Mouse (Mus musculus) urinary bladder, postnatal 4 days (tissue): ENCODE measurements around the gene Plekhh1.

Experiments used
- DNase-seq, 2 experiments: peaks; one replicate each; pipeline ENCODE4 v3.0.0; 2021 to 2022; ENCODE audit warnings: low spot score in 2 of 2

Plekhh1 gene

DNA sequence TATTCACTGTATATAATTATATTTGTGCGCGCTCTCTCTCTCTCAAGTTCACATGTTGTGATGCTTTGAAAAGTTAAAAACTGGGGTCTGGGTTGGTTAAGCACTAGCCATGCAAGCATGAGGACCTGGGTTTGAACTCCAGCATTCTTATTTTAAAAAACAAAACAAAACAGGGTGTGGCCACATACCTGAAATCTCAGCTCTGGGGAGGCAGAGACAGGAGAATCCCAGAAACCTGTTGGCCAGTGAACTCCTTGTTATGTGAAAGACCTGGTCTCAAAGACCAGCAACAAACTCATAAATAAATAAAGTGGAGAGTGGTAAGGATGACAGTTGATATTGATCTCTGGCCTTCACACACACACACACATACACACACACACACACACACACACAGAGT, 5.4 kb downstream of the Plekhh1 start:
- DNase-seq = no peak

DNA sequence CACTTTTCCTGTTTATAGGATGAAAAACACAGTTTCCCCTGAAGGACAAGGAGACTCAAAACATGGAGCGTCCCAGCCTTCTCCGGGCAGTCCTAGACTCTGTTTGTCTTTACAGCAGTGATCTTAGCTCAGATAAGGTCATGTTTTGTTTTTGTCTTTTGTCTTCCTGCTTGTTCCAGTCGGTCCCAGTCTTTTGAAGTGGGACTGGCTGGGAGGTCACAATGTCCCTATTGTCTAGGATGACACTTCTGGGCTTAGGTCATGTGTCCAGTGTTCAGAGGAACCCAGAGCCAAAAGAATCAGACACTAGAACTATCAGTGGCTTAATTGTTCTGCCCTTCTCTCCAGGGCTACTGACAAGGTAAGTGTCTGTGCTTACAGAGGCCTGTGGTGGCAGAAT, 6.4 kb downstream of the Plekhh1 start:
- no peak for DNase-seq

DNA sequence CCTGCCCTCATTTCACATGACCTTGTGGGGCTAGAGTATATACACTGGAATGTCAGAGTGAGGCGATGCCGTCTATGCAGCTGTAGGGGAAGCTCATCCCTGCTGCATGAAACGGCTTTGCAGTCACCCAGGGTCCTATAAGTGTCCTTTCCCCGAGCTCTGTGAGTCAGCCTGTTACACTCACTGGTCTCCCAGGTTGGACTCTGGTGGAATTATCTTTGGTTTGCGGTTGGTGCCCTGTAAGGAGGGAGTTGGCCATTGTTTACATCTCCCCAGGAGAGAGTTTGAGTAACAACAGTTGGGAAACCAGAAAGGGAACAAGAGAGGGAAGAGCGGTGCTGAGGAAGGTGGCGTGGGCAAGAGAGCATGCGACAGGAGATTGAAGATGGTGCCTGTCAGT, 10.7 kb downstream of the Plekhh1 start:
- no peak for DNase-seq

DNA sequence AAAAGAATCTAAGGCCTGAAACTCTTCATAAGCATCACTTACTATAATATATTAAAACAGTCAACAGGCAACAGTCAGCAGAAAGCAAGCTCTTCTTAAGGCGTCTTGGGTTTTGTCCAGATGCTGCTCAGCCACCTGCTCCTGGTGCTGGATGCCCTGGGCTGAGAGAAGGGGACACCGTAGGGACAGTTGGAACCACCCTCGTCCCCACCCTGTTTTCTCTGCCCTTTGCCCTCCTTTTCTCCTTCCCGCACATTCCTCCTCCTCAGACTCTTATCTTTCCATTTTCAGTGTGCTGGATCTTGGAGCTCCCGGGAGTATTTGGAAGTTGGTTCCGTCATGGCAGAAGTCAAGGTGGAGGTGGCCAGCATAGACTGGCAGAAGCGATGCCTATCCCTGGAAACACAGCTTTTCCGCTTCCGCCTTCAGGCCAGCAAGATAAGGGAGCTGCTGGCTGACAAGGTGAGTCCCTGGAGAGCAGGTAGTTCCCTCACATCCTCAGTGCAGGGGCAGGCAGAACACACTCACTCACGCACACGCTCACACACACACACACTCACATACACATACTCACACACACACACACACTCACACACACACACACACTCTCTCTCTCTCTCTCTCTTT, 11.4 kb downstream of the Plekhh1 start:
- no peak for DNase-seq

GRCm38 (mm10) chr12:79041436-79041835, 12.5 kb downstream of the Plekhh1 start:
- DNase-seq = no peak

GRCm38 (mm10) chr12:79044668-79045067, 15.7 kb downstream of the Plekhh1 start:
- DNase-seq = no peak

GRCm38 (mm10) chr12:79046171-79046570, 17.2 kb downstream of the Plekhh1 start:
- no peak for DNase-seq

DNA sequence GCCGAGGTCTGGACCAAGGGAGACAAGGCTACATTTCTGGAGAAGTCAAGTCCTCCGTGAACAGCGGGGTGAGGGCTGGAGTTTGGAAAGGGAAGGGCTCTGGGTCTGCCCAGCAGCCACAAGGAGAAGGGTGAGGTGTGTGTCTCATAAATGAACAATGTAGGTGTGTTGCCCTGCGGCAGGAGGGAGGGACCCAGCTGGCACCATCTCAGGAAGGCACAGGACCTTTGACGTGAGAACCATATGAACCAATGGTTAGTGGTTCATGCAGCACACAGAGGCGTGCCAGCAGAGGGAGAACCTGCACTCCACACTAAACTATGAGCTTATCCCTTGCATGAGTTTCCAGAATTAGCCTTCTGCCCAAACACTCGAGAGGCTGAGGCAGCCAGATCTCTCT, 18.2 kb downstream of the Plekhh1 start:
- no peak for DNase-seq

- no peak for DNase-seq
Measured at GRCm38 (mm10) chr12:79048898-79049297, 19.9 kb downstream of the Plekhh1 start.

- DNase-seq = no peak
Measured at GRCm38 (mm10) chr12:79049807-79050206, 20.8 kb downstream of the Plekhh1 start.

DNA sequence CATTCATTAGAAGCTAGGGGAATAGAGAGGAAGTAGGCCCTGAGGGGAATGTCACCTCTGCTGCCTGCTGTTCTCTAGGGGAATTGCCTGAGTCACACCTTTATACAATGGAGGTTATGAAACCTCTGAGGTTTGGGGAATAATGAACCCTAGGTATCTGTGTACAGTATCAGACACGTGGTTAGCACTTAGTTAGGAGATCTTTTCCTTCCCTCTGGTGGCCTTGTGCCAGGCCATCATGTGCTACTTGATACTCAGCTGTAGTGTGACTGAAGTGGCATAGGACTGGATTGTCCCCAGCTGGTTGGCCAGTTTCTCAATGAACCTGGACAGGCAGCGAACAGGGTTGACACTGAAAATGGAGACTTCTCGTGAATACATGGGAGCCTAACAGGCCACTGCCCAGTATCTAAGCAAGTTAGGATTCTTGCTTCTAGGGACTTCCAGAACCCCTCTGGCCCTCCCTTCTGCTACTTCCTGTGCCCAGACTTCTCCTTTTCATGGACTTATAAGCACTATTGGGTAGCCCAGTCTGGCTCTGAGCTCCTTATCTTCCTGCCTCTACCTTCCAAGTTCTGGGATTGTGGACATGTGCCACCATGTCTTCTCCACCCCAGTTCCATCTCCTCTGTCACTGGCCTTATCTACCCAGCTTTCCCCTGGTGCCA, 21.7 kb downstream of the Plekhh1 start:
- no peak for DNase-seq

GRCm38 (mm10) chr12:79052073-79052472, 23.1 kb downstream of the Plekhh1 start:
- DNase-seq = no peak

- DNase-seq = no peak
Measured at GRCm38 (mm10) chr12:79055276-79055675, 26.3 kb downstream of the Plekhh1 start.

DNA sequence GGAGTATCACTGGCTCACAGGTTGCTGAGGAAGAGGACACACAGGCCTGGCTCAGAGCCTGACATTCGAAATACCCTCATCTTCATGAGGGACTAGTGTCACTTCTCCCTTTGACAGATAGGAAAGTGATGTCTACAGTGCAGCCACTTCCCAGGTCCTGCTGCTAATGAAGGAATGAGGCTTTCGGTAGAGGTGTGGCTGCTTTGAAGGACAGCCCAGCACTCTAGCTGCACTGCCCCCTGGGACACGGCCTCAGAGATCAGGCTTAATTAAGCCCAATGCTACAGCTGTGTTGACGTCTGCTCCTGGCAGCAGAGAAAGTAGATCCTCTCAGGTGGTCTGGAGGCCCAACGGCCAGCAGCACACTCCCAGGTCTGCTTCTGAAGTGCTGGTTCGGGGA, 30.6 kb downstream of the Plekhh1 start:
- no peak for DNase-seq

- DNase-seq = no peak
Measured at GRCm38 (mm10) chr12:79060134-79060533, 31.2 kb downstream of the Plekhh1 start.

DNA sequence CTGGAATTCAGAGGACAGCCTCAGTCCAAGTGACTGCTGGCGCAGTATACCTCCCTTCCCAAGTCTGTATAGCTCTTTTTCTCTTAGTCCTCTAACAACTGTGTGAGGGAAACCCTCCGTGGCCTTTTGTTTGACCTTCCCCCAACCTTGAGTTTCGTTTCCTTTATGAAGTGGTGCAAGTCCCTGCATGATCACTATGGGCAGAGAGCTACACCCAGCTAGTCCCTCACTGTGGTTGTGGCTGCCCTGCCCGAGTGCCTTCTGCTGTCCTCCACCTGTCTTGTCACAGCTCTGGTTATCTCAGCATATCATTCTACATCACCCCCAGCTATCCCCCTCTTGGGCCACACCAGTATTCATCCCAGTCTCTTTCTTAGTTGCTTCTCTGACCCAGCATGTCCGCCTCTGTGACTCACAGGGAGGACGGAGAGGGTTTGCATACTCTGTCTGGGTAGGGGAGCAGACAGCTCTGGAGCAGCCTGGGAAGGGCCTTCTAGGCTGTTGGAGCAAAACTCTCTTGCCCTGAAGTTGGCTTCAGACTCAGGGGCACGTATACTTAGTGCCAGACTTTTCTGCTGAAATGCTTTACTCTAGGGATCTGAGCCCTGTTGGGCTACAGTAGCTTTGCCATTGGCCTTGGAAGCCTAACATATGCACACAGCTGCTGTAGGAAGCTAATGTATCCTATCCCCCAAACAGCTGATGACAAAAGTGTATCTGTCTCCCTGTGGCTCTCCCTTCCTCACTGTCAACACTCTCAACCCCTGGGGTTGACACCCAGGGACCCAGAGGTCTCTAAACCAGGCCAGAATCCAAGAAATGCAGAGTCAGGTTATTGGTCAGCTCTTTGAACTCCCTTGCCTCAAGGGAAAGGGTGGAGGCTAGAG, 32.0 kb downstream of the Plekhh1 start:
- no peak for DNase-seq

DNA sequence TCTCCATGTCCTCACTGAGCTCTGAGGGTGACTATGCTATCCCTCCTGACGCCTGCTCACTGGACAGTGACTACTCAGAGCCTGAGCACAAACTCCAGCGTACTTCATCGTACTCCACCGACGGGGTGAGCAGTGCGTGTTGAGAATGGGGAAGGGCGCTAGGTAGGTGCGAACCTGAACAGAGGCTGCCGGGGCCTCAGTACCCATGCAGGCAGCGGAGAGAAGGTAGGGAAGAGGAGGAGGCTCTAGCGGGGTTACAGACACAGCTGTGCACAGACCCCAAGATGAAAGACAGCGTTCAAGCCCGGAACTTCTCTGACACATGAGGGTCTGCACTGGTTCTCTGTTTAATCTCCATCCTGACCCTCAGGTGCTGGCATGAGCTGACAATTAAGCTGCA, 35.5 kb downstream of the Plekhh1 start:
- no peak for DNase-seq

GRCm38 (mm10) chr12:79066431-79066830, 37.5 kb downstream of the Plekhh1 start:
- DNase-seq = no peak

DNA sequence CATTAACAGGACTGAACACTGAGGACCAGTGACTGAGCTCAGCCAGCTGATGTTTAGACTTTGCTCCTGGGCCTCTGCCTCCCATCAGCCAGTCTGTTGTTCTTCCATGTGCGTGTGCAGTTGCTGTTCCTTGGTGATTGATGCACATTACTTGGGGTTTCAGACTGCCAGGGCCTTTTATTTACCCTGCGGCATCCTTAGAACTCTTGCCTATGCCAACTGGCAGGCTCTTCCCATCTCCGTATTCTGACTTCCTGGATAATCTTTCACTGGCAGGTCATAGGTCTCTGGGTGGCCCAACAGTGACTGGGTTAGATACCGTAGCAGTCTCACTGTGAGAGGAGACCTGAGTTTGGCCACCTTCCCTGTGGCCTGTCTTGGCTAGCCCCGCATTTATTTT, 38.6 kb downstream of the Plekhh1 start:
- no peak for DNase-seq

GRCm38 (mm10) chr12:79068306-79068705, 39.3 kb downstream of the Plekhh1 start:
- DNase-seq = no peak

GRCm38 (mm10) chr12:79069187-79069608, 40.2 kb downstream of the Plekhh1 start:
- no peak for DNase-seq

- DNase-seq = no peak
Measured at GRCm38 (mm10) chr12:79069916-79070315, 41.0 kb downstream of the Plekhh1 start.
